Mouse (Mus musculus): ENCODE measurements at regions not wholly inside any gene's neighbourhood (a gene's known extent, or its start where the extent isn't known, plus 50 kb on each side); places are given as distances from the start of the nearest gene placed in this dataset.

- TF ChIP-seq CTCF (IDR thresholded peaks at IDR 0.05) (no peak), EP300 (IDR thresholded peaks at IDR 0.05) (no peak)
These were observed 314.1 kb upstream of the Fam19a5 start for GRCm38 (mm10) chr15:87229951-87230350.

Data from lung, postnatal 0 days (tissue).